7 mouse cellular contexts compared by ENCODE assay signal in the genomic region with DNA sequence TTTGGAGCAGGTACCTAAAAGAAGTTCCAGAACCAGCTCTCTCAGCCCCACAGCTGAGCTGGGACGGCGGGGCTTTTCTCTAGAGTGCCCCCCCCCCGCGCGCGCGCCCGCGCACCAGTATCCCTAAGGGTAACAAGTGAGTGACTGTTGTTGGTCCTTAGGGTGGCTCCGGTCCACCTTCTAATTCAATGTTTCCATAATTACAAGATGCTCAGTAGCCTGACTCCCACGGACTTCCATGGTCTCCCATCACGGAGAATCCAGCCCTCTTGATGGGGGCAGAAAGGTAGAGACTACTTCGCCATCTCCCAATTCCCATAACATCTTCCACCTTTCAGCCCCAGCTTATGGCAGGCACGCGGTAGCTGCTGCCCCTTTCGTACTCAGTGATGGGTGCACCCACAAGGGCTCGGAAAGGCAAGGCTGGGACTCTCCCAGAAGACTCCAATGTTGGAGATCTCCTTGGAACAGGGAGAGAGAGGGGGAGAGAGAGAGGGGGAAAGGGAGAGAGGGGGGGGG. TPM values are rescaled to one million over a fixed set of nuclear protein-coding genes. Genes with fewer than 3 reads are reported as not detected.
A peak's percentile ranks its signal among the peaks of the same experiment; 100 is the strongest.
DNase-seq lines count a peak whose midpoint lies in the region; ATAC-seq lines count a peak whose summit lies in the region.

No protein-coding gene starts in this region.

- 0 out of 2 replicates have a peak, but pooled peaks have one; percentile 2 for ATAC-seq in lung, embryonic 16.5 days (ENCODE audit: low read depth)
- no peak for ATAC-seq in embryonic facial prominence, embryonic 12.5 days (ENCODE audit: insufficient number of reproducible peaks, insufficient read depth, low FRiP score, low TSS enrichment)
- ATAC-seq in intestine, embryonic 15.5 days: peak; percentile 40
- peak; percentile 49 for ATAC-seq in neural tube, embryonic 13.5 days (ENCODE audit: low read depth)

- WGBS in lung, embryonic 16.5 days: 1% methylated on average over 17 of the region's 17 CpGs
- under 1% methylated on average over 17 of the region's 17 CpGs for WGBS in embryonic facial prominence, embryonic 12.5 days
- under 1% methylated on average over 17 of the region's 17 CpGs for WGBS in intestine, embryonic 15.5 days
- under 1% methylated on average over 17 of the region's 17 CpGs for WGBS in neural tube, embryonic 13.5 days

- H3K4me3 ChIP-seq in lung, embryonic 16.5 days (ENCODE audit: low read length): peak overlapping the region; percentile 86
- H3K4me3 ChIP-seq in embryonic facial prominence, embryonic 12.5 days: peak overlapping the region; percentile 80
- H3K4me3 ChIP-seq in intestine, embryonic 15.5 days (replicated peaks): peak overlapping the region; percentile 77
- peak overlapping the region; percentile 88 for H3K4me3 ChIP-seq in neural tube, embryonic 13.5 days

- peaks cover 26% of the 10 kb centered on the region for H3K4me1 ChIP-seq in lung, embryonic 16.5 days (replicated peaks; ENCODE audit: control insufficient read depth, insufficient read depth, low read length)
- peaks cover 22% of the 10 kb centered on the region for H3K4me1 ChIP-seq in embryonic facial prominence, embryonic 12.5 days
- H3K4me1 ChIP-seq in intestine, embryonic 15.5 days (replicated peaks): peaks cover 14% of the 10 kb centered on the region
- peaks cover 34% of the 10 kb centered on the region for H3K4me1 ChIP-seq in neural tube, embryonic 13.5 days (replicated peaks)

- peak overlapping the region; percentile 88 for H3K9ac ChIP-seq in lung, embryonic 16.5 days (ENCODE audit: low read length)
- H3K9ac ChIP-seq in embryonic facial prominence, embryonic 12.5 days: peak overlapping the region; percentile 86
- peak overlapping the region; percentile 86 for H3K9ac ChIP-seq in intestine, embryonic 15.5 days
- H3K9ac ChIP-seq in neural tube, embryonic 13.5 days: peak overlapping the region; percentile 96

- DNase-seq in lung, postnatal 4 days: no peak
- DNase-seq in layer of hippocampus, adult 9-10 months (ENCODE audit: low spot score): no peak
- DNase-seq in adrenal gland, adult 8-10 months: no peak

- H3K27me3 ChIP-seq in lung, embryonic 16.5 days (ENCODE audit: control insufficient read depth, insufficient read depth, low read depth, low read length): no peaks in the 10 kb centered on the region
- no peaks in the 10 kb centered on the region for H3K27me3 ChIP-seq in embryonic facial prominence, embryonic 12.5 days
- no peaks in the 10 kb centered on the region for H3K27me3 ChIP-seq in intestine, embryonic 15.5 days (replicated peaks)
- H3K27me3 ChIP-seq in neural tube, embryonic 13.5 days: no peaks in the 10 kb centered on the region

- H3K4me2 ChIP-seq in lung, embryonic 16.5 days (ENCODE audit: low read depth, low read length): peak overlapping the region; percentile 85
- H3K4me2 ChIP-seq in embryonic facial prominence, embryonic 12.5 days (replicated peaks): peak overlapping the region; percentile 79
- H3K4me2 ChIP-seq in intestine, embryonic 15.5 days (replicated peaks): peak overlapping the region; percentile 85
- H3K4me2 ChIP-seq in neural tube, embryonic 13.5 days: peak overlapping the region; percentile 90

- no peaks in the 10 kb centered on the region for H3K9me3 ChIP-seq in lung, embryonic 16.5 days (ENCODE audit: control insufficient read depth, low read length)
- H3K9me3 ChIP-seq in embryonic facial prominence, embryonic 12.5 days: no peaks in the 10 kb centered on the region
- H3K9me3 ChIP-seq in intestine, embryonic 15.5 days: no peaks in the 10 kb centered on the region
- H3K9me3 ChIP-seq in neural tube, embryonic 13.5 days: no peaks in the 10 kb centered on the region

- peaks cover 45% of the 10 kb centered on the region for H3K36me3 ChIP-seq in lung, embryonic 16.5 days (ENCODE audit: control insufficient read depth, insufficient read depth, low read length)
- peaks cover 63% of the 10 kb centered on the region for H3K36me3 ChIP-seq in embryonic facial prominence, embryonic 12.5 days
- peaks cover 30% of the 10 kb centered on the region for H3K36me3 ChIP-seq in intestine, embryonic 15.5 days
- peaks cover 63% of the 10 kb centered on the region for H3K36me3 ChIP-seq in neural tube, embryonic 13.5 days

- H3K27ac ChIP-seq in lung, embryonic 16.5 days (ENCODE audit: low read length): no peak overlapping the region
- H3K27ac ChIP-seq in embryonic facial prominence, embryonic 12.5 days: peak overlapping the region; percentile 87; the same call in 1 of the 2 replicates
- 0 out of 2 replicates have a peak overlapping the region, but pooled peaks have one; percentile 22 for H3K27ac ChIP-seq in intestine, embryonic 15.5 days
- peak overlapping the region; percentile 95 for H3K27ac ChIP-seq in neural tube, embryonic 13.5 days (replicated peaks)

RNA-seq across cellular contexts. Expression of a gene that starts 1.1 kb away (rescaled TPM):
- 66.5 and 71.7 TPM in 2 replicates for polyA plus RNA-seq in lung, embryonic 16.5 days (2015; fragmentation: Nextera tagmentation; extraction: Ambion mirVana)
- polyA plus RNA-seq in embryonic facial prominence, embryonic 12.5 days (2016; fragmentation: Nextera tagmentation; extraction: Ambion mirVana): 130 and 135 TPM in 2 replicates
- 37.7 TPM in 2 replicates for polyA plus RNA-seq in intestine, embryonic 15.5 days (2015; fragmentation: Nextera tagmentation; extraction: Ambion mirVana)
- polyA plus RNA-seq in neural tube, embryonic 13.5 days (2015; fragmentation: Nextera tagmentation; extraction: Ambion mirVana): 154 and 169 TPM in 2 replicates
- total RNA-seq in adrenal gland, adult 8-10 months (2022): 10 to 100 TPM; 39.0 to 47.6 (median 39.9) TPM

RNA-seq across cellular contexts. Expression of a gene that starts 13.1 kb away (rescaled TPM):
- 145 and 147 TPM in 2 replicates for polyA plus RNA-seq in lung, embryonic 16.5 days (2015; fragmentation: Nextera tagmentation; extraction: Ambion mirVana)
- 73.2 and 75.8 TPM in 2 replicates for polyA plus RNA-seq in embryonic facial prominence, embryonic 12.5 days (2016; fragmentation: Nextera tagmentation; extraction: Ambion mirVana)
- 75.4 and 80.6 TPM in 2 replicates for polyA plus RNA-seq in intestine, embryonic 15.5 days (2015; fragmentation: Nextera tagmentation; extraction: Ambion mirVana)
- polyA plus RNA-seq in neural tube, embryonic 13.5 days (2015; fragmentation: Nextera tagmentation; extraction: Ambion mirVana): 39.5 and 41.9 TPM in 2 replicates
- total RNA-seq in adrenal gland, adult 8-10 months (2022): 100 to 1,000 TPM; 132 to 209 (median 153) TPM

RNA-seq across cellular contexts. Expression of a gene that starts 26.3 kb away (rescaled TPM):
- 33.0 and 34.4 TPM in 2 replicates for polyA plus RNA-seq in lung, embryonic 16.5 days (2015; fragmentation: Nextera tagmentation; extraction: Ambion mirVana)
- polyA plus RNA-seq in embryonic facial prominence, embryonic 12.5 days (2016; fragmentation: Nextera tagmentation; extraction: Ambion mirVana): 41.5 and 42.1 TPM in 2 replicates
- polyA plus RNA-seq in intestine, embryonic 15.5 days (2015; fragmentation: Nextera tagmentation; extraction: Ambion mirVana): 35.8 and 39.2 TPM in 2 replicates
- polyA plus RNA-seq in neural tube, embryonic 13.5 days (2015; fragmentation: Nextera tagmentation; extraction: Ambion mirVana): 37.3 and 41.7 TPM in 2 replicates
- total RNA-seq in adrenal gland, adult 8-10 months (2022): 100 to 1,000 TPM; 202 to 232 (median 221) TPM

RNA-seq across cellular contexts. Expression of a gene that starts 29.2 kb away (rescaled TPM):
- polyA plus RNA-seq in lung, embryonic 16.5 days (2015; fragmentation: Nextera tagmentation; extraction: Ambion mirVana): 0.50 and 0.83 TPM in 2 replicates
- 0.27 and 0.32 TPM in 2 replicates for polyA plus RNA-seq in embryonic facial prominence, embryonic 12.5 days (2016; fragmentation: Nextera tagmentation; extraction: Ambion mirVana)
- polyA plus RNA-seq in intestine, embryonic 15.5 days (2015; fragmentation: Nextera tagmentation; extraction: Ambion mirVana): 0.30 and 0.65 TPM in 2 replicates
- 0.12 and 0.33 TPM in 2 replicates for polyA plus RNA-seq in neural tube, embryonic 13.5 days (2015; fragmentation: Nextera tagmentation; extraction: Ambion mirVana)
- total RNA-seq in adrenal gland, adult 8-10 months (2022): 1 to 10 TPM; 3.7 to 8.4 (median 5.1) TPM

RNA-seq across cellular contexts. Expression of a gene that starts 38.8 kb away (rescaled TPM):
- 0.10 and 0.55 TPM in 2 replicates for polyA plus RNA-seq in lung, embryonic 16.5 days (2015; fragmentation: Nextera tagmentation; extraction: Ambion mirVana)
- 0.09 TPM in 1 of 2 replicates, not detected in the other for polyA plus RNA-seq in embryonic facial prominence, embryonic 12.5 days (2016; fragmentation: Nextera tagmentation; extraction: Ambion mirVana)
- 0.19 and 0.57 TPM in 2 replicates for polyA plus RNA-seq in intestine, embryonic 15.5 days (2015; fragmentation: Nextera tagmentation; extraction: Ambion mirVana)
- polyA plus RNA-seq in neural tube, embryonic 13.5 days (2015; fragmentation: Nextera tagmentation; extraction: Ambion mirVana): not detected in 2 replicates
- total RNA-seq in adrenal gland, adult 8-10 months (2022): under 1 TPM in 2 of 4 experiments, not detected in 2; 0.18 to 0.30 TPM
